Mouse (Mus musculus) liver, adult 2 months (tissue): Measurements from ENCODE around the gene Ctrc. TPM values are rescaled to one million over a fixed set of nuclear protein-coding genes. Genes with fewer than 3 reads are reported as not detected.

ENCODE experiments used
- DNase-seq: peaks from one replicate; pipeline ENCODE4 v3.0.0-alpha.2; 2011; ENCODE audit warnings: low read depth, low spot score; ENCODE audit errors: extremely low read depth
- H3K27ac ChIP-seq: fragments of 200-500 bp; replicated peaks from 2 replicates; pipeline ENCODE4 v1.5.1; 2012; ENCODE audit warnings: low read depth, mild to moderate bottlenecking, control low read depth, inconsistent platforms, low read length; ENCODE audit not compliant: insufficient read depth
- H3K27me3 ChIP-seq: fragments of 200-500 bp; 2 replicates; pipeline ENCODE4 v1.6.1; 2012; ENCODE audit warnings: mild to moderate bottlenecking, moderate library complexity, low read length, inconsistent platforms; ENCODE audit not compliant: control insufficient read depth, insufficient read depth
- H3K36me3 ChIP-seq: fragments of 200-500 bp; 2 replicates; pipeline ENCODE4 v1.6.1; 2012; ENCODE audit warnings: low read length, inconsistent platforms; ENCODE audit not compliant: control insufficient read depth, insufficient read depth
- H3K4me1 ChIP-seq: fragments of 200-500 bp; 2 replicates; pipeline ENCODE4 v1.6.1; 2011; ENCODE audit warnings: low read length; ENCODE audit not compliant: control insufficient read depth, insufficient read depth
- H3K4me3 ChIP-seq: fragments of 200-500 bp; 2 replicates; pipeline ENCODE4 v1.5.1; 2011; ENCODE audit warnings: low read depth, mild to moderate bottlenecking, control low read depth, low read length, moderate library complexity; ENCODE audit not compliant: insufficient read depth
- H3K79me2 ChIP-seq: fragments of 200-500 bp; 2 replicates; pipeline ENCODE4 v1.6.1; 2012; ENCODE audit warnings: inconsistent platforms, mild to moderate bottlenecking, low read length, moderate library complexity; ENCODE audit not compliant: control insufficient read depth, insufficient read depth
- H3K9ac ChIP-seq: fragments of 200-500 bp; 2 replicates; pipeline ENCODE4 v1.6.1; 2012; ENCODE audit warnings: low read depth, mild to moderate bottlenecking, control low read depth, inconsistent platforms, low read length
- CTCF ChIP-seq: fragments of 200-500 bp; IDR thresholded peaks from 2 replicates; pipeline ENCODE4 v1.5.1; 2011; ENCODE audit warnings: low read depth, low read length, control low read depth
- POLR2A ChIP-seq: fragments of 200-500 bp; IDR thresholded peaks from 2 replicates; pipeline ENCODE4 v1.6.1; 2011; ENCODE audit warnings: low read length, control low read depth; ENCODE audit not compliant: insufficient read depth; ENCODE audit errors: extremely low read depth
- WGBS: fragments of 180-500 bp; shearing (Covaris S2); methylation state at CpG from one replicate; pipeline ENCODE4 v1.1.7; 2018; 5-methylcytosine and 5-hydroxymethylcytosine counted together
- polyA plus RNA-seq: library from polyadenylated mRNA; depleted of rRNA; stranded (reverse); fragments of >200 nt; gene quantifications from 2 replicates; pipeline ENCODE4 v1.2.3, GENCODE M21; 2012
- total RNA-seq: library from RNA; depleted of rRNA; stranded (reverse); fragments of >200 nt; gene quantifications from 2 replicates; pipeline ENCODE4 v1.2.3, GENCODE M21; 2014

Gene Ctrc
- total and polyA plus RNA-seq, 2 experiments: 0.83 TPM; not detected in 1

DNA sequence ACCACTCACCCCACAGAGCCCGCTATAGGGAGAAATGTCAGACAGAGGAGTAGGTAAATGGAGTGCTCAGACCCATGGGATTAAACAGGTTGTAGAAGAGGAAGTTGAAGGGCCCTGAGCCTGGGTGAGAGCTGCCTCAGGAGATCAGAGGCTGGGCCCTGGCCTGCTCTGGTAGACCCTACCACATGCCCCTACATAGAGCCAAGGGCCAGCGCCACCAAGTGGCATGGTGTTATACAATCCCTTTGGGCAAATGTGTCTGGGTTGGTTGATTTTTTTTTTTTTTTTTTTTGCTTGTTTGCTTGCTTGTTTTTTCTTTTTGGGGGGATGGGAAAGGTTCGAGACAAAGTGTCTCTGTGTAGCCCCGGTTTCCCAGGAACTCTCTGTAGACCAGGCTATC lies 42.1 kb downstream of the Ctrc start:
- Histone ChIP-seq H3K36me3 (peaks cover 31% of the 10 kb centered on the region), H3K79me2 (no peaks in the 10 kb centered on the region), H3K4me3 (no peak overlapping the region), H3K27ac (no peak overlapping the region), H3K9ac (no peak overlapping the region), H3K4me1 (no peaks in the 10 kb centered on the region), H3K27me3 (no peaks in the 10 kb centered on the region)
- WGBS: 88% methylated on average over 4 of the region's 4 CpGs
- no peak for TF ChIP-seq POLR2A
- 0 out of 2 replicates have a peak, but pooled peaks have one; percentile 17 for TF ChIP-seq CTCF
- no peak for DNase-seq

- H3K9ac ChIP-seq: no peak overlapping the region
- no peaks in the 10 kb centered on the region for H3K27me3 ChIP-seq
- 91% methylated on average over 5 of the region's 5 CpGs for WGBS
- TF ChIP-seq POLR2A (no peak), CTCF (no peak)
- H3K4me3 ChIP-seq: no peak overlapping the region
- H3K36me3 ChIP-seq: peaks cover 10% of the 10 kb centered on the region; the same call in 1 of the 2 replicates
- no peak for DNase-seq
- peaks cover 19% of the 10 kb centered on the region for H3K4me1 ChIP-seq
- no peak overlapping the region for H3K27ac ChIP-seq
- H3K79me2 ChIP-seq: peaks cover 12% of the 10 kb centered on the region
Measured at GRCm38 (mm10) chr4:141797545-141797944, 48.6 kb downstream of the Ctrc start.

DNA sequence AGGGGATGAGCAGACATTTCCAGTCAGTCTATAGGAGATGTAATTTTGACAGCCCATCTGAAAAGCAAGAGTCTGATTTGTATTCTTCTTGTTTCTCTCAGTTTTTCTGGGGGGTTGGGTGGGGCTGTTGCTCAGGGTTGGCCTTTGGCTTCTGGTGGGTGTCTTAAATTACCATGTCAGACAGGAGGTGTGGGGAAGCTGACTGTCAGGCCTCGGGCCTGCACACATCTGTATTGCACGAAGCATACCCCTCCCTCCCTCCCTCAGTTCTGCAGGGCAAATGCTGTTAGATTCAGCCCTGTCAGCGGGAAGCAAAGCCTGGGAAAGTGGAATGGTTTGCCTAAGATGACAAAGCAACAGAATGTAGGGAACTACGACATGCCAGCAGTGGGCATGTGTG lies 49.2 kb downstream of the Ctrc start:
- Histone ChIP-seq H3K27me3 (no peaks in the 10 kb centered on the region), H3K9ac (no peak overlapping the region), H3K79me2 (peaks cover 12% of the 10 kb centered on the region), H3K4me1 (peaks cover 21% of the 10 kb centered on the region), H3K4me3 (no peak overlapping the region), H3K36me3 (peaks cover 10% of the 10 kb centered on the region; the same call in 1 of the 2 replicates), H3K27ac (no peak overlapping the region)
- TF ChIP-seq POLR2A: no peak
- DNase-seq: no peak
- 98% methylated on average over 4 of the region's 4 CpGs for WGBS

- Histone ChIP-seq H3K27ac (peak overlapping the region; percentile 60), H3K79me2 (peaks cover 12% of the 10 kb centered on the region), H3K27me3 (no peaks in the 10 kb centered on the region), H3K4me3 (no peak overlapping the region), H3K9ac (peak overlapping the region; percentile 40), H3K4me1 (peaks cover 26% of the 10 kb centered on the region), H3K36me3 (peaks cover 10% of the 10 kb centered on the region; the same call in 1 of the 2 replicates)
- 47% methylated on average over 7 of the region's 7 CpGs for WGBS
- TF ChIP-seq POLR2A (no peak), CTCF (no peak)
- DNase-seq: no peak
Measured at GRCm38 (mm10) chr4:141796356-141796755, 49.8 kb downstream of the Ctrc start.

GRCm38 (mm10) chr4:141794152-141794535 lies 52.0 kb downstream of the Ctrc start:
- Histone ChIP-seq H3K9ac (peak overlapping the region; percentile 80), H3K4me3 (peak overlapping the region; percentile 96), H3K36me3 (peaks cover 10% of the 10 kb centered on the region; the same call in 1 of the 2 replicates), H3K27me3 (no peaks in the 10 kb centered on the region), H3K27ac (peak overlapping the region; percentile 85), H3K4me1 (peaks cover 31% of the 10 kb centered on the region), H3K79me2 (peaks cover 12% of the 10 kb centered on the region)
- WGBS: 2% methylated on average over 5 of the region's 5 CpGs
- DNase-seq: no peak
- TF ChIP-seq POLR2A (no peak), CTCF (no peak)

GRCm38 (mm10) chr4:141793282-141794151 lies 52.6 kb downstream of the Ctrc start, which contains the start of gene Casp9:
TSS of gene Casp9 (plus strand) at chr4:141793612.
- no peaks in the 10 kb centered on the region for H3K27me3 ChIP-seq
- peaks cover 12% of the 10 kb centered on the region for H3K79me2 ChIP-seq
- peak within 1 kb of the TSS; percentile 80 for H3K9ac ChIP-seq
- peak; percentile 72 for TF ChIP-seq POLR2A
- TF ChIP-seq CTCF: no peak
- WGBS: under 1% methylated on average over 77 of the region's 80 CpGs
- H3K4me1 ChIP-seq: peaks cover 31% of the 10 kb centered on the region
- H3K36me3 ChIP-seq: peaks cover 10% of the 10 kb centered on the region; the same call in 1 of the 2 replicates
- peak; percentile 88 for DNase-seq
- H3K27ac ChIP-seq: peak within 1 kb of the TSS; percentile 85
- peak within 1 kb of the TSS; percentile 96 for H3K4me3 ChIP-seq
